Mouse (Mus musculus) heart, embryonic 14.5 days (tissue): ENCODE measurements at regions not wholly inside any gene's neighbourhood (a gene's known extent, or its start where the extent isn't known, plus 50 kb on each side); places are given as distances from the start of the nearest gene placed in this dataset.

Experiments
- ATAC-seq: fragments of 200-750 bp; cut with Nextera tagmentation; 2 replicates; pipeline ENCODE4 v1.8.0; 2017; ENCODE audit warnings: low read depth, moderate TSS enrichment; ENCODE audit not compliant: insufficient number of reproducible peaks, insufficient read depth, low FRiP score
- H3K27ac ChIP-seq, 2 experiments: fragments of 200-500 bp in 1 of 2; fragments of 300-500 bp in 1 of 2; sonication (generic) in 1 of 2; replicated peaks in 1 of 2; 2 replicates each; pipeline ENCODE4 v1.5.1; 2012 to 2014; ENCODE audit warnings: low read depth in 2 of 2, low read length in 2 of 2, control low read depth in 1 of 2, mild to moderate bottlenecking in 1 of 2, mixed read lengths in 1 of 2; ENCODE audit not compliant: control insufficient read depth in 1 of 2, insufficient read depth in 1 of 2
- H3K27me3 ChIP-seq: fragments of 300-500 bp; sonication (generic); 2 replicates; pipeline ENCODE4 v1.6.1; 2014; ENCODE audit warnings: mild to moderate bottlenecking, low read length, control low read depth; ENCODE audit not compliant: control insufficient read depth, insufficient read depth
- H3K36me3 ChIP-seq: fragments of 300-500 bp; sonication (generic); 2 replicates; pipeline ENCODE4 v1.6.1; 2014; ENCODE audit warnings: mild to moderate bottlenecking, control low read depth, low read length, mixed read lengths; ENCODE audit not compliant: control insufficient read depth, insufficient read depth
- H3K4me1 ChIP-seq, 2 experiments: fragments of 200-500 bp in 1 of 2; fragments of 300-500 bp in 1 of 2; sonication (generic) in 1 of 2; 2 replicates each; pipeline ENCODE4 v1.6.1; 2012 to 2014; ENCODE audit warnings: low read length in 2 of 2, control low read depth in 1 of 2, mixed read lengths in 1 of 2; ENCODE audit not compliant: control insufficient read depth in 2 of 2, insufficient read depth in 2 of 2
- H3K4me2 ChIP-seq: fragments of 300-500 bp; sonication (generic); 2 replicates; pipeline ENCODE4 v1.6.1; 2014; ENCODE audit warnings: mild to moderate bottlenecking, low read length
- H3K4me3 ChIP-seq, 2 experiments: fragments of 200-500 bp in 1 of 2; fragments of 300-500 bp in 1 of 2; sonication (generic) in 1 of 2; 2 replicates each; pipeline ENCODE4 v1.5.1; 2012 to 2014; ENCODE audit warnings: low read length in 2 of 2, mild to moderate bottlenecking in 2 of 2, control low read depth in 1 of 2, low read depth in 1 of 2, moderate library complexity in 1 of 2; ENCODE audit not compliant: control insufficient read depth in 1 of 2, insufficient read depth in 1 of 2
- H3K9ac ChIP-seq: fragments of 300-500 bp; sonication (generic); 2 replicates; pipeline ENCODE4 v1.6.1; 2014; ENCODE audit warnings: mild to moderate bottlenecking, low read length
- H3K9me3 ChIP-seq: fragments of 300-500 bp; sonication (generic); 2 replicates; pipeline ENCODE4 v1.6.1; 2016; ENCODE audit warnings: low read length, control low read depth; ENCODE audit not compliant: control insufficient read depth
- WGBS: fragments of 180-500 bp; shearing (Covaris S2); extraction: QIAGEN DNeasy Blood & Tissue Kit; methylation state at CpG from one replicate; pipeline ENCODE4 v1.1.7; 2014; 5-methylcytosine and 5-hydroxymethylcytosine counted together

DNA sequence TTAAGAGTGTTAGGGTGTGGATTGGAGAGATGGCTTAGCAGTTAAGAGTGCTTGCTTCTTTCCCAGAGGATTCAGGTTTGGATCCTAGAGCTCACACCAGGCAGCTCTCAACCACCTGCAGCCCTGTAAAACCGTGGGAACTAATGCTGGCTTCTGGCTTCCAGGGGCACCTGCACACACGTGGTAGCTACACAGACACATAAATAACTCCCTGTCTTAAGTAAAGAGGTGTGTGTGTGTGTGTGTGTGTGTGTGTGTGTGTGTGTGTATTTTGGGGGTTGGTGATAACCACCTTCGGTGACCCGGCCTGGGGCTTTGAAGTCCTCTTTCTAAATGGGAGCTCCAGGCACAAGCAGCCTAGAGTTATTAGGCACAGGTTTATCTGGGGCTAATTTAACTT, 72.5 kb upstream of the Haao start:
- Histone ChIP-seq H3K36me3 (no peaks in the 10 kb centered on the region), H3K4me1 (peaks cover 27% of the 10 kb centered on the region in 2 experiments), H3K4me2 (no peak overlapping the region), H3K9ac (no peak overlapping the region), H3K4me3 (no peak overlapping the region), H3K27ac (no peak overlapping the region), H3K27me3 (no peaks in the 10 kb centered on the region), H3K9me3 (no peaks in the 10 kb centered on the region)
- no peak for ATAC-seq
- WGBS: 14% methylated on average over 4 of the region's 4 CpGs

DNA sequence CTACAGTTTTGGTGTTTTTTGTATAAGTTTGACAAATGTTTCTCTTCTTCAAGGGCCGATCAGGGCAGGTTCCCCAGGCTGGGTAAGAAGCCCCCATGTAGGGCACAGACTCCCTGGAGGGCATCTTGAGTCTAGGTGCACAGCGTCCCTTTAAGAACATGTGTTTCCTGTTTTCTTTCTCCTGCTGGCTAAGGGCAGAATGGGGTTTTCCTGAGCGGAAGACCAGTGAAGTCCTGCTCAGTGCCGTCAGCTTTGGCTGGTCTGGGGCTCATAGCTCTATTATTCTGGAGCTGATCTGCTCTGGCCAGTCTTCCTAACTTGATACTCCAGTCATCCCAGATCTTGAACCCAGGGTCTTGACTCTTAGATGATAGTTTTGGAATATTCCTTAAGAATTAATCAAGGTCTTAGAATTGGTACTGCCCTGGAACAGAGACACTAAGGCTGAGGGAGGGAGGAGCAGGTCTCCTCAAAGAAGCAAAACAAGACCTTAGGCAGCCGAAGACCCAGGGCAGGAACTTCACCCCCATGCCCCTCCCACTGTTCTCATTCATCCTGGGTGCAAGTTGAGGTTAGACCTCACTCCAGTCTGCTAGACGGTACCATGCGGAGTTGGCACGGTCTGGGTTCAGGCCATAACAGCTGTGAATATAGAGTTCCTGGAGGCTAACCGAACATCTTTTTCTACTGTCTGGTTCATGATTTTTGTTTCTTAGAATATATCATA, 70.8 kb upstream of the Haao start:
- Histone ChIP-seq H3K4me2 (no peak overlapping the region), H3K27ac (peak overlapping the region; percentile 55 to 56), H3K4me3 (no peak overlapping the region), H3K36me3 (no peaks in the 10 kb centered on the region), H3K9ac (no peak overlapping the region), H3K9me3 (no peaks in the 10 kb centered on the region), H3K27me3 (no peaks in the 10 kb centered on the region), H3K4me1 (peaks cover 25 to 32% of the 10 kb centered on the region in 2 experiments)
- 0 out of 2 replicates have a peak, but pooled peaks have one; percentile 8 for ATAC-seq
- 71% methylated on average over 9 of the region's 9 CpGs for WGBS

DNA sequence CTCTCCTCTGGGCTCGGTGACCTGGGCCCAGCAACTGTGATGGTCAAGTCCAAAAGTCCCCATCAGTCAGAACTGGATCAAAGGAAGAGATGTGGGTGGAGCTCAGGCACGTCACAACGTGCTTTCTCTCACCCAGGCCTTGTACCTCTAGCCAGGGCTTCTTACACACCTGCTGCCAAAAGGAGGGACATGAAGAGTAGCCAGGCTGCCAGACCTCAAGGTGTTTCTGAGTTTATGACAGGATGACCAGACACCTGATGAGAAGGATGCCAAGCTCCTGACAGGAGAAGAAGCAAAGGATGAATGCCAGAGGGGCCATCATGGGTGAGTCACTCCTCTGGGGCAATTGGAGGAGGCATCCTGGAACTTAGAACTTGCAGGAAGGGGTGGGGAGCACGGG, 70.0 kb upstream of the Haao start:
- Histone ChIP-seq H3K4me1 (peaks cover 27 to 32% of the 10 kb centered on the region in 2 experiments), H3K9ac (no peak overlapping the region), H3K4me2 (no peak overlapping the region), H3K27ac (no peak overlapping the region), H3K36me3 (no peaks in the 10 kb centered on the region), H3K9me3 (no peaks in the 10 kb centered on the region), H3K4me3 (no peak overlapping the region), H3K27me3 (no peaks in the 10 kb centered on the region)
- no peak for ATAC-seq
- WGBS: 71% methylated on average over 4 of the region's 4 CpGs

DNA sequence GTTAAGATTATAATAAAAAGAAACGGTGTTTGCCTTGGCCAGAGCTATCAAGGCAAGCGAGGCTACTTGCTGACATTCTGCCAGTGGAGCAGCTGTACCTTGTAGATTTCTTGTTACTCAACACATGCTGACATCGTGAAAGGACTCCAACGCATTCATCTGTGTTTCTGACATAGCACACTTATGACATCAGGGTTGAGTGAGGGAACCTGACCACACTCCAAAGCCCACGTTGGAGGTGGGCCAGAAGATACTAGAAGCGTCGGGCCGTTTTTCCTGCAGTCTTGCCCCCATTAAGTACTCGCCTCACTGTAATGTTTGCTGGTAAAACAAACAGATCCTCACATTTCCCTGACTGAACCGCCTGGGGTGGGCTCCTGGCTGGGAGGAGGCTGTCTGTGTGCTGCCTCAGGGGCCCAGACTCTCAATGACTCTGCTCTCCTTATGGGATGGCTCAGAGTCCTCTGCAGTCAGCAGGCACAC, 69.0 kb upstream of the Haao start:
- Histone ChIP-seq H3K9me3 (no peaks in the 10 kb centered on the region), H3K4me3 (no peak overlapping the region), H3K36me3 (no peaks in the 10 kb centered on the region), H3K4me1 (peaks cover 27 to 32% of the 10 kb centered on the region in 2 experiments), H3K27ac (peak overlapping the region; percentile 35 to 84), H3K4me2 (peak overlapping the region; percentile 44), H3K9ac (no peak overlapping the region), H3K27me3 (no peaks in the 10 kb centered on the region)
- WGBS: 5% methylated on average over 10 of the region's 10 CpGs
- ATAC-seq: peak; percentile 83

DNA sequence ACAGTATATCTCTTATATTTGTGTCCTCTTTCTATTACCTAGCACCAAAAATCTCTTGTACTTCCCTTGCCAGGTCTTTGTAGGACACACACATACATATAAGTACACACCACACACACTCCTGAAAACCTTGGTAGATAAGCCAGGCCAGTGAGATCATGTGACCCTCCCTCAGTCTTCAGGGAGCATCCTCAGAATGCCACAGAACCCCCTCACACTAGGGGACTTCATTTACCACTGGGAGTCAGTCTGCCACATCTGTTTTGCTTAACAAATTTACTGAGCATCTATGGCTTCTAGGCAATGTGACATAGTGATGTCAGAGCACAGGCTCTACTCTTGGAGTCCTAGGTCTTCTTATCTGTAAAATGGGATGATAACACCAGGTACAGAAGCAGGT, 67.3 kb upstream of the Haao start:
- no peaks in the 10 kb centered on the region for H3K9me3 ChIP-seq
- no peaks in the 10 kb centered on the region for H3K27me3 ChIP-seq
- H3K9ac ChIP-seq: no peak overlapping the region
- H3K4me3 ChIP-seq: no peak overlapping the region
- no peaks in the 10 kb centered on the region for H3K36me3 ChIP-seq
- no peak overlapping the region for H3K4me2 ChIP-seq
- H3K27ac ChIP-seq: no peak overlapping the region
- peaks cover 27 to 28% of the 10 kb centered on the region in 2 experiments for H3K4me1 ChIP-seq
- no peak for ATAC-seq

DNA sequence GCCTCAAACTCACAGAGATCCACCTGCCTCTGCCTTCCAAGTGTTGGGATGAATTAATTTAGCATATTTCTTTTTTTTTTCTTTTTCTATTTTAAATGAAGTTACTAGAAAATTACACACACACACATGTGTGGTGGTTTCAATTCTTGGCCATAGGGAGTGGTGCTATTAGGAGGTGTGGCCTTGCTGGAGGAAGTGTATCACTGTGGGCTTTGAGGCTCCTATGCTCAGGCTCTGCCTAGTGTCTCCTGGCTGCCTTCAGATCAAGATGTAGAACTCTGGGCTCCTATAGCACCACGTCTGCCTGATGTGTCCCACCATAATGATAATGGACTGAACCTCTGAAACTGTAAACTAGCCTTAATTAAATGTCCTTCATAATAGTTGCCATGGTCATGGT, 66.8 kb upstream of the Haao start:
- 70% methylated on average over 1 of the region's 1 CpGs for WGBS
- Histone ChIP-seq H3K36me3 (no peaks in the 10 kb centered on the region), H3K9ac (no peak overlapping the region), H3K4me3 (no peak overlapping the region), H3K4me1 (peaks cover 29 to 30% of the 10 kb centered on the region in 2 experiments), H3K9me3 (no peaks in the 10 kb centered on the region), H3K27me3 (no peaks in the 10 kb centered on the region), H3K4me2 (no peak overlapping the region), H3K27ac (no peak overlapping the region)
- ATAC-seq: no peak

DNA sequence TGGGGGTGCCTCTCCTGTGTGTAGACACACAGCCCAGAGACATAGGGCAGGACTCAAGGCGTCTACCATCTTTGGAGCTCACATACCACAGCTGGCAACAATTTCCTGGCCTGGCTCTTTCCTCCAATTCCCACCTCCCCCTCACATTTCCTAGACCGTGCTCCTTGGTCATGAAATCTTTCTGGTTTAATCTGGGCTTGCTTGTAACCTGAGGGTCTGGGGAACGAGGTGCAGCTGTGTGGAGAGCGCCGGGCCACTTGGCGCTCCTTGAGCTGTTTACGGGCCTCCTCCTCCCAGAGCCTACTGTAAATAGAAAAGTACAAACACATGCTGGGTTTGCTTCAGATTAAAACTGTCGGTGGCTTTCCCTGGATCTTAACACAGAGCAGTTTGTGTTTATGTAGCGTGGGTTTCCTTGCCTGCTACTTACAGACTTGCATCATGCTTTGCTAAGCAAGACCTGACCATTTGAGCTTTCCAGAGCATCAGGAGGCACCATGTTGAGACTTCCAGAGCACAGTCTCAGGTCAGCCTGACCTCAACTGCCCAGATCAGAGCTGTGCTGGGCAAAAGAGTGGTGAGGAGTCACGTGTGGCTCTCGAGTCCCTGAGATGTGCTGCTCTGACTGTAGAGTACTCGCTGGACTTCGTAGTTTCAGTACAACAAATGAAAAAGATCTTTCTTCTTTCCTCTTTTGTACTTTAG, 66.1 kb upstream of the Haao start:
- Histone ChIP-seq H3K9ac (no peak overlapping the region), H3K27ac (0 out of 4 replicates have a peak overlapping the region, but pooled peaks of 1 of the 2 experiments have one; percentile 37), H3K4me1 (peaks cover 29 to 30% of the 10 kb centered on the region in 2 experiments), H3K27me3 (no peaks in the 10 kb centered on the region), H3K36me3 (no peaks in the 10 kb centered on the region), H3K4me3 (no peak overlapping the region), H3K9me3 (no peaks in the 10 kb centered on the region), H3K4me2 (no peak overlapping the region)
- no peak for ATAC-seq
- 62% methylated on average over 13 of the region's 13 CpGs for WGBS
